Mouse (Mus musculus): ENCODE results near the gene Pzp. TPM values are rescaled to one million over a fixed set of nuclear protein-coding genes. Genes with fewer than 3 reads are reported as not detected.

Gene Pzp
- total and polyA plus RNA-seq, 2 experiments = 1,553 to 1,917 TPM

DNA sequence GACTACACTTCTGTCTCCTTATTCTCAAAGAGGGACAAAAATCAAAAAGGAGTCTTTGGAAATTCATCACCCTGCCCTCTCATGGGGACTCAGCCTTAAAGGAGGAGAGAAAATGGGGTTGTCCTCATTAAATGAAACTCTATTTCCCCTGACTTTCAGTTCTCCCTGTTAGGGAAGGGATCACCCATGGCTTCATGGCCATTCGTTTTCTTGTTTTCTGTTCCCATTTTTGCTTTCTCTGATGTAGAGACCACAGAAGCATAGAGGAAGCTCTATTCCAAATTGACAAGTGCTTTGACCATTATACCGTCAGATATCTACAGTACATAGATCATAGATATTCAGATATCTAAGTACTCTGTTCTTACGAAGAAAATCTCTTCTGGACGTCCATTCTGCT lies 18.9 kb upstream of the Pzp start:
- no peak for DNase-seq (ENCODE audit: extremely low read depth, low read depth, low spot score)
- H3K36me3 ChIP-seq (ENCODE audit: control insufficient read depth, insufficient read depth, low read length) = no peaks in the 10 kb centered on the region
- no peaks in the 10 kb centered on the region for H3K27me3 ChIP-seq (ENCODE audit: control insufficient read depth, insufficient read depth, low read length)
- H3K4me1 ChIP-seq (ENCODE audit: control insufficient read depth, insufficient read depth, low read length) = peaks cover 6% of the 10 kb centered on the region; the same call in 1 of the 2 replicates
- no peak overlapping the region for H3K27ac ChIP-seq (replicated peaks; ENCODE audit: insufficient read depth, low read depth, low read length)
- no peak overlapping the region for H3K4me3 ChIP-seq (ENCODE audit: insufficient read depth, low read depth, low read length)
- TF ChIP-seq POLR2A (IDR thresholded peaks at IDR 0.05; ENCODE audit: extremely low read depth, insufficient read depth, low read length) (no peak), CTCF (IDR thresholded peaks at IDR 0.05; ENCODE audit: low read depth, low read length) (no peak)
- H3K9ac ChIP-seq (ENCODE audit: low read depth, low read length) = no peak overlapping the region
- no peaks in the 10 kb centered on the region for H3K79me2 ChIP-seq (ENCODE audit: control insufficient read depth, insufficient read depth, low read length)
- 87% methylated on average over 4 of the region's 4 CpGs for WGBS

DNA sequence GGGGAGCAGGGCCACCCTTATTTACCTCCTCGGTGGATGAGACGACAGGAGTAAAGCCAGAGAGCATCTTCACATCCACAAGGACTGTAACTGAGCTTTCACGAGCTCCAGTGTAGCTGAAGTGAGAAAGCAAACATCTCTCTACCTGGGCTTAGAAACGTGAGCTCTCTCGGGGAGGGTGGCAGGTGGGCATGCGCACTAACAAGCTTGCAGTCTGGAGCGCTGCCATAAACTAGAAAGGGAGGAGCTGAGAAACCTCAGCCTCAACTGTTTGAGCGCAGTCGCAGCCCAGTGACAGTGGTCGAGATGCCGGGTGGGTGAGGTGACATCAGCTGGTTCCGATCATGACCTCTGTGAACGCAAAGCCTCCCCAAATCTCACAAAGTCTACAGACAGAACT lies 16.7 kb upstream of the Pzp start:
- TF ChIP-seq POLR2A (IDR thresholded peaks at IDR 0.05; ENCODE audit: extremely low read depth, insufficient read depth, low read length) = no peak
- no peak for TF ChIP-seq CTCF (IDR thresholded peaks at IDR 0.05; ENCODE audit: low read depth, low read length)
- H3K4me3 ChIP-seq (ENCODE audit: insufficient read depth, low read depth, low read length) = peak overlapping the region; percentile 39

GRCm38 (mm10) chr6:128535250-128535649 lies 8.7 kb upstream of the Pzp start:
- DNase-seq (ENCODE audit: extremely low read depth, low read depth, low spot score) = peak; percentile 96
- TF ChIP-seq POLR2A (IDR thresholded peaks at IDR 0.05; ENCODE audit: extremely low read depth, insufficient read depth, low read length) (no peak), CTCF (IDR thresholded peaks at IDR 0.05; ENCODE audit: low read depth, low read length) (no peak)
- peak overlapping the region; percentile 96 for H3K27ac ChIP-seq (replicated peaks; ENCODE audit: insufficient read depth, low read depth, low read length)

More for the DNA sequence above, 16.7 kb upstream of the Pzp start:
- no peaks in the 10 kb centered on the region for H3K4me1 ChIP-seq (ENCODE audit: control insufficient read depth, insufficient read depth, low read length)
- 0 out of 2 replicates have a peak overlapping the region, but pooled peaks have one; percentile 29 for H3K27ac ChIP-seq (replicated peaks; ENCODE audit: insufficient read depth, low read depth, low read length)
- no peaks in the 10 kb centered on the region for H3K36me3 ChIP-seq (ENCODE audit: control insufficient read depth, insufficient read depth, low read length)
- H3K79me2 ChIP-seq (ENCODE audit: control insufficient read depth, insufficient read depth, low read length) = no peaks in the 10 kb centered on the region
- H3K9ac ChIP-seq (ENCODE audit: low read depth, low read length) = peak overlapping the region; percentile 48; the same call in 1 of the 2 replicates
- 43% methylated on average over 13 of the region's 13 CpGs for WGBS
- no peaks in the 10 kb centered on the region for H3K27me3 ChIP-seq (ENCODE audit: control insufficient read depth, insufficient read depth, low read length)
- DNase-seq (ENCODE audit: extremely low read depth, low read depth, low spot score) = peak; percentile 65

GRCm38 (mm10) chr6:128533296-128533695 lies 6.8 kb upstream of the Pzp start:
- H3K27me3 ChIP-seq (ENCODE audit: control insufficient read depth, insufficient read depth, low read length) = no peaks in the 10 kb centered on the region
- peaks cover 23% of the 10 kb centered on the region for H3K4me1 ChIP-seq (ENCODE audit: control insufficient read depth, insufficient read depth, low read length)
- 24% methylated on average over 6 of the region's 6 CpGs for WGBS
- H3K9ac ChIP-seq (ENCODE audit: low read depth, low read length) = peak overlapping the region; percentile 55; the same call in 1 of the 2 replicates
- peak overlapping the region; percentile 99 for H3K27ac ChIP-seq (replicated peaks; ENCODE audit: insufficient read depth, low read depth, low read length)
- peak; percentile 98 for DNase-seq (ENCODE audit: extremely low read depth, low read depth, low spot score)
- peaks cover 4% of the 10 kb centered on the region; the same call in 1 of the 2 replicates for H3K79me2 ChIP-seq (ENCODE audit: control insufficient read depth, insufficient read depth, low read length)
- TF ChIP-seq CTCF (IDR thresholded peaks at IDR 0.05; ENCODE audit: low read depth, low read length) = no peak
- TF ChIP-seq POLR2A (IDR thresholded peaks at IDR 0.05; ENCODE audit: extremely low read depth, insufficient read depth, low read length) = no peak
- H3K4me3 ChIP-seq (ENCODE audit: insufficient read depth, low read depth, low read length) = no peak overlapping the region
- H3K36me3 ChIP-seq (ENCODE audit: control insufficient read depth, insufficient read depth, low read length) = no peaks in the 10 kb centered on the region

More at GRCm38 (mm10) chr6:128535250-128535649, 8.7 kb upstream of the Pzp start:
- Histone ChIP-seq H3K36me3 (ENCODE audit: control insufficient read depth, insufficient read depth, low read length) (no peaks in the 10 kb centered on the region), H3K79me2 (ENCODE audit: control insufficient read depth, insufficient read depth, low read length) (no peaks in the 10 kb centered on the region), H3K27me3 (ENCODE audit: control insufficient read depth, insufficient read depth, low read length) (no peaks in the 10 kb centered on the region), H3K4me3 (ENCODE audit: insufficient read depth, low read depth, low read length) (no peak overlapping the region), H3K9ac (ENCODE audit: low read depth, low read length) (no peak overlapping the region), H3K4me1 (ENCODE audit: control insufficient read depth, insufficient read depth, low read length) (peaks cover 19% of the 10 kb centered on the region)
- WGBS = 23% methylated on average over 2 of the region's 2 CpGs

GRCm38 (mm10) chr6:128532701-128533100 lies 6.2 kb upstream of the Pzp start:
- Histone ChIP-seq H3K27me3 (ENCODE audit: control insufficient read depth, insufficient read depth, low read length) (no peaks in the 10 kb centered on the region), H3K9ac (ENCODE audit: low read depth, low read length) (no peak overlapping the region; the same call in 1 of the 2 replicates), H3K36me3 (ENCODE audit: control insufficient read depth, insufficient read depth, low read length) (no peaks in the 10 kb centered on the region), H3K4me3 (ENCODE audit: insufficient read depth, low read depth, low read length) (no peak overlapping the region), H3K4me1 (ENCODE audit: control insufficient read depth, insufficient read depth, low read length) (peaks cover 26% of the 10 kb centered on the region), H3K27ac (replicated peaks; ENCODE audit: insufficient read depth, low read depth, low read length) (peak overlapping the region; percentile 81), H3K79me2 (ENCODE audit: control insufficient read depth, insufficient read depth, low read length) (peaks cover 4% of the 10 kb centered on the region; the same call in 1 of the 2 replicates)
- 25% methylated on average over 9 of the region's 9 CpGs for WGBS
- peak; percentile 99 for DNase-seq (ENCODE audit: extremely low read depth, low read depth, low spot score)
- TF ChIP-seq CTCF (IDR thresholded peaks at IDR 0.05; ENCODE audit: low read depth, low read length) (no peak), POLR2A (IDR thresholded peaks at IDR 0.05; ENCODE audit: extremely low read depth, insufficient read depth, low read length) (no peak)

DNA sequence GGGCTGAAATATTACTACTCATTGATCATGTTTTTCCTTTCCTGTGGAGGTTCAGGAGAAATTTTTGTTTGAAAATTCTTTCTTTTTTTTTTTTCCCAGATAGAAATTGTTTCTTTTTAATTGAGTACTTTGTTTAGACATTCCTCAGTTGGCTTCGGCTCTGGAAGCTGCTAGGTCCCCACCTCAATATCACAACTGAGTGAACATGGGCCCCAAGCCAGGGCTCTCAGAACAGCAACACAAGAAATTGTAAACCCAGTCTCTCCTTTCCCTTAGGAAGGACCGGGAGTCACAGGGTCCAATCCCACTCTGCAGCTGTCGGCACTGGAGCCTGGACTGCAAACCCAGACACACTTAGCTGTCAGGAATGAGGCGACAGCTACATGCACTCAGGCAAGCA lies 2.0 kb upstream of the Pzp start:
- Histone ChIP-seq H3K36me3 (ENCODE audit: control insufficient read depth, insufficient read depth, low read length) (peaks cover 15% of the 10 kb centered on the region), H3K27ac (replicated peaks; ENCODE audit: insufficient read depth, low read depth, low read length) (peak overlapping the region; percentile 33; the same call in 1 of the 2 replicates), H3K79me2 (ENCODE audit: control insufficient read depth, insufficient read depth, low read length) (peaks cover 9% of the 10 kb centered on the region; the same call in 1 of the 2 replicates), H3K4me3 (ENCODE audit: insufficient read depth, low read depth, low read length) (no peak overlapping the region), H3K9ac (ENCODE audit: low read depth, low read length) (no peak overlapping the region), H3K4me1 (ENCODE audit: control insufficient read depth, insufficient read depth, low read length) (peaks cover 10% of the 10 kb centered on the region), H3K27me3 (ENCODE audit: control insufficient read depth, insufficient read depth, low read length) (no peaks in the 10 kb centered on the region)
- no peak for DNase-seq (ENCODE audit: extremely low read depth, low read depth, low spot score)
- no peak for TF ChIP-seq CTCF (IDR thresholded peaks at IDR 0.05; ENCODE audit: low read depth, low read length)
- TF ChIP-seq POLR2A (IDR thresholded peaks at IDR 0.05; ENCODE audit: extremely low read depth, insufficient read depth, low read length) = no peak
- WGBS = 20% methylated on average over 4 of the region's 4 CpGs

All from liver, adult 2 months (tissue).